Mouse (Mus musculus) cerebellum, adult 18-20 months (tissue): ENCODE measurements around the gene Wasf2.
A peak's percentile ranks its signal among the peaks of the same experiment; 100 is the strongest.

Source experiments
- DNase-seq, 2 experiments: peaks; one replicate each; pipeline ENCODE4 v3.0.0; 2021

Wasf2 gene

DNA sequence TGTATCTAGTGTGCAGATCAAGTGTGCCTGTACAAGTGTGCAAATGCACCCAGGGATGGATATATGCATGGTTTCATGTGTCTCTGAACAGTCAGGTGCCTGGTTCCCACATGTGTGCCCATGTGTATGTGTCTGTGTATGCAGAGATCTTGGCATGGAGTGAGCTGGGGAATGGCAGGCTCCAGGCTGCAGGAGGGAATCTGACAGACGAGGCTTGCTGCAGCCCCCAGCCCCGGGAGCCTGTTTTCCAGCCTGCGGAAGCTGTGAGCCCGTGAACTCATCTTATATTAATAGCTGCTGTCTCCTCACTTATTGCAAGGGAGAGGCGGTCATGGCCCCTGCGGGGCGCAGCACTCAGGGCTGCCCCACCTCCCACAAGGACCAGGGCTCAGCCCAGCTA, 74.1 kb downstream of the Wasf2 start:
- no peak for DNase-seq

DNA sequence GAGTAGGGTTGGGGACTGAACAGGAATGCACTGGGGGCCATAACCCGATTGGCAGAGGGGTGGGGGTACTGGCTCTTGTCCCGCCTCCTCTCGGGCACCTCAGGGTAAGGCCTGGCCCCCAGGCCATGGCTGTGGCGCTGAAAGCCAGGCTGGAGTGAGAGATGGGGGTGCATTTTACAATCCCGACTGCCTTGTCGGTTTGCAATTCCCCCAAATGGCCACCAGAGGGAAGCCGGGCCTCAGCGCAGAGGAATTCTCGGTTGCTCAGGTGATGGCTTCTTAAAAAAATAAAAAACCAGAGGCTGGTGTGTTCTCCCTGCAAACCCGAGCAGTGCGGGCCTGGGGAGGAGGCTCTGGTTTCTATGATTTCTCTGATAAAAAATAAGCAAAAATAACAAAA, 79.1 kb downstream of the Wasf2 start:
- peak; percentile 73 to 76 for DNase-seq

DNA sequence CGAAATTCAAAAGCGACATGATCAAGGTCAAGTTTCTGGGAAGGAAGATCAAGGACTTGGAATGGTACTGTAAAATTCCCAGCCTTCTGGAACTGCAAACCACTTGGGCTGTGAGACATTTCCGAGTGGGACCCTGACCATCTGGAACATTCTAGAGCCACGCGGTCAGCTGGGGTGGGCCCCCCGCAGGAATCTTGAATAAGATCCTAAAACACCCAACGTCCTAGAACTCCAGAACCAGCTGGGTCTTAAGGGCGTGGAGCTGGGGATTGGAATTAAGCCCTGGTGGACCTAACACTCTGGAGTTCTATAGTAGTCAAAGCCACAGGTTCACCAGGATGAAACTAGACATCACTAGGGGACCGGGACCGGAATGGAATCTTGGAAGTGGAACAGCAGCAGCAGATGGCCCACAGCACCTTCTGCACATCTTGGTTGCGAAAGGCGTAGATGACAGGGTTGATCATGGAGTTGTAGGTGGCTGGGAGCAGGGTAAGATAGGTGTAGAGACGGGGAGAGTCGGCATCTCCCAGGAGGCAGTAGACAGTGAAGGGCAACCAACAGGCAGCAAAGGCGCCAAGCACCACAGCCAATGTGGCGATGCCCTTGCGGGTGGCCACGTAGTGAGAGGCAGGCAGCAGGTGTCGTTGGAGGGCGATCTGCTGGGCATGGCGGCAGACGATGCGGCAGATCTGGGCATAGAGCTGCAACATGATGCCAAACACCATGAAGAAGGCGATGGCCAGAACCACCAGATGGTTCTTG, 79.9 kb downstream of the Wasf2 start:
- DNase-seq, result peak in 1 of 2 experiments; percentile 23

DNA sequence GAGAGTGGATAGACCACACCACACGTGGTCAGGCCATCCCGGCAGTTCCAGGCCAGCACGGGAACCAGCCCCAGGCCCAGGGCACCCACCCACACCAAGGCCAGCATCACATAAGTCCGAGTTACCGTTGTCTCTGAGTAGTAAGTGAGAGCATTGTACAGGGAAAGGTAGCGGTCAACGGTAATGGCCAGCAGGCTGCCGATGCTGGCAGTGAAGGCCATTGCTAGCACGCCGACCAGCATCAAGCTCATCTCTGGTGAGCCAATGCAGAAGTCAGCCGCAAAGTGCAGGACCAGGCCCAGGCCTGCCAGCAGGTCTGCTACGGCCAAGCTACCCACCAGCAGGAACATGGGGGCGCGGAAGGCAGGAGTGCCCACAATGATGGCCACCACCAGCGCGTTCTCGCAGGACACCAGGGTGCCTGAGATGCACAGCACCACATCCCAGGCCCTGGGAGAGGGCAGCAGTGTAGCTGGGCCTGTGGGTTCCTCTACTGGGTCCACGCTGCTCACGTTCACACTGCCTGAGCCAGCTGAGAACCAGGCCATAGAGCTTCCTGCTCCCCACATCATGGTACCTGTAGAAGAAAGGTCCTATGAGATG, 80.6 kb downstream of the Wasf2 start:
- peak in 1 of 2 experiments; percentile 10 for DNase-seq

DNA sequence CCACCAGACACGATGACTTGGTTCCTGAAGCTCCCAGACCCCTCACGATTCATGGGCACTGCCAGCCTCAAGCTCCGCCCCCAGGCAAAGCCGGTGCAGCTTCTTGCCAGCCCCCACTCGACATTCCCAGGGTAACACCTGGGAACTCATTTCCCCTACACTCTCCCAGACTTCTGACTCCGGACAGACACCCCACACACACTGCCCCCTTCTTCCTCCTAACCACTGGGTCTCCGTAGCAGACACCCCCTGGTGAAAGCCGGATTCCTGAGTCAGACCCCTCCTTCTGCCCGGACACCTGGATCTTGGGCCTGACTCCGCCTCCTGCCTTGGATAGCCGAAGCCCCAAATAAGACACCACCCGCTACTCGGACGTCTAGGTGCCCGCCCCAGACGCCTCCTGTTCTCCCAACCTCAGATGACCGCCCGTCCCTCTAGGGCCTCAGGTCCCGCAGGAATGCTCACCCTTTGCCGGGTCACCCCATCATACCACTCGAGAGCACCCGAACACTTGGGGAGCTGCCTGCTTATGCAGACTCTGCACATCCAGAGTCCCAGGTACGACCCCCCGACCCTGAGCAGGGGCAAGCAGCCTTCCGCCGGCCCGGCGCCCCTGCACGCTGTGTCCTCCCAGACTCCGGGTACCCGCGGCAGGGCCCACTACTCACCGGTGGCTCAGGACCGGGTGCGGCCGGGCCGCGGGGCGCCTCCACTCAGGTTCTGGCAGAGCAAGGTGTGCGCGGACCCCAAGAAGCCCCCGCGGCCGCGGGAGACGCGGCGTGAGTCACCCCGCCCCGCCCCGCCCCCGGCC, 81.7 kb downstream of the Wasf2 start, which contains the start of the genes Cd164l2 and Gpr3:
TSS of gene Cd164l2 (plus strand) at position 381 of the 811 bp plus-strand sequence.
TSS of gene Gpr3 (minus strand) at position 786 of the 811 bp plus-strand sequence.
- peak in 1 of 2 experiments; percentile 31 for DNase-seq

DNA sequence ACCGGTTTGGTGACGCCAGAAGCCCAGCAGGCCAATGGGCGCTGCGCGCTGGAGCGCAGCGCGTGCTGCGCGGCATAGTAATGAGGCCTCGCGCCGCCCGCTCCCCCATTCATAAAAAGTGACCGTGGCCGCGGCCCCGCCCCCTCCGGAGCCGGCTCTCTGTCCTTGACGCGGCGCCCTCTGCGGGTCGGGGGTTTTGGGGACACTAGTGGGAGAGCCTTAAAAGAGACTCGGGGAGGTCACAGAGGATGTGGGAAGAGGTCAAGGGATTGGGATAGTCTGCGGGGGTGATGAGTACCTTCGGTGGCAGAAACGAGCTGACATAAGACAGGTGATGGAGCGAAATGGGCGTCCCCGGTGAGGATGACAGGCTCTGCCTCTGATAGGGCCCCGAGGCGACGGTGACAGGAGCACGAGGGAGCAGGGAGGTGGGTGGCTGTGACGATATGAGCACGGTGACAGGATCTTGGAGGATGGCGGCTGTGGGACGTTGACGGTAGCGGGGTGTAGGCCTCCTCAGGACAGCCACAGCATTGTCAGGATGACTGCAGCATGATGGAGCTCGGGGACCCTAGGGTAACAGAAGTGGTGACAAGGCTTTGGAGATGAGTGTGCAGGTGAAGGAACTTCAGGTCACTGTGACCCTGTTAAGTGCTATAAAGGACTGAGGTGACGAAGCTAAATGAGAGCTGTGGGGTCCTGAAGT, 82.4 kb downstream of the Wasf2 start:
- DNase-seq, result peak; percentile 84 to 87

DNA sequence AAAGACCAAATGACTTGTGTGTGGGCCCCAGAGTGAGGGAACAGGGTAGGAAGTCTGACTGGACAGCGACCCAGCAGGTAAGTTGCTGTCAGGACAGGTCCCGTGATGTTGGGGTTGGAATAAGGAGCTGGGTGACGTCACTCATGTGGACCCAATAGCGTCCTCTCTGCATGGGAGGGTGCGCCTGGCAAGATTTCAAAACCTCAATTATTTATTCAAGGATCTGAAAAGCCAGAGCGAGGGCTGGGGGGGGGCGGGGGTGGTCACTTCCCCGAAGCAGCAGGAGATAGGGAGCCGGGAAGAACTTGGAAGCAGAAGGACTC, 82.9 kb downstream of the Wasf2 start:
- DNase-seq, result peak; percentile 59 to 64

DNA sequence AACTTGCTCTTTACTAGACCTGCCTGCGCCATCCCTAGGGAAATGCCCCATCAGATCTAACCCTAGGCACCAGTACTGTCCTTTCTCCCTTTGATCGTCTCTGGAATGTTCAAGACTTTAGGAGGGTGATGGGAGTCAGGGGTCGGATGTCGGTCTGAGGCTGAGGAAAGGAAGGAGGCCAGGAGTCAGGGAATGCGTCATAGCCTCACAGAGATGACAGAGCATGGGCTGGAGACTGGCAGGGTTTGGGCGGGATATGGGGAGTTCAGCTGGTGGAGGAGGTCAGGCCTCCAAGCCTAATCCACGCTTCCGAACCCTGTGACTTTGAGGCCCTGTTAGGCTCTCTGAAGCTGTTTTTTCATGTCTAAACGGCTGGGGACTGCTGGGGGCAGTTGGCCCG, 83.4 kb downstream of the Wasf2 start:
- DNase-seq, result no peak

DNA sequence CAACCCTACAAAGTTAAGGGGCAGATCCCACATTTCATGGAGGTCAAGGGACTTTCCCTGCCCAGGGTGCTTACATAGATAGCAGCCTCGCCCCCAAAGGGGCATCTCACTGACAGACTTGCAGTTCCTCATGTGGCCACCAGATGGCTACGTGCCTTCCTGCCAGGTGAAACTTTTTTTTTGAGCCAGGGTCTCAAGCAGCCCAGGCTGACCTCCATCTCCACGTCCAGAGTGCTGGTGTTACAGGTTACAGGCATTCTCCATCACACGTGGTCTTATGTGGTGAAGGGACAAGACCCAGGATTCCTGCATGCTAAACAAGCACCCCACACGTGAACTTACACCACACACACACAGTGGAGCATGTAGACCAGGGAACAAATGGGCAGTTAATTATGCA, 87.3 kb downstream of the Wasf2 start:
- peak; percentile 66 to 74 for DNase-seq

DNA sequence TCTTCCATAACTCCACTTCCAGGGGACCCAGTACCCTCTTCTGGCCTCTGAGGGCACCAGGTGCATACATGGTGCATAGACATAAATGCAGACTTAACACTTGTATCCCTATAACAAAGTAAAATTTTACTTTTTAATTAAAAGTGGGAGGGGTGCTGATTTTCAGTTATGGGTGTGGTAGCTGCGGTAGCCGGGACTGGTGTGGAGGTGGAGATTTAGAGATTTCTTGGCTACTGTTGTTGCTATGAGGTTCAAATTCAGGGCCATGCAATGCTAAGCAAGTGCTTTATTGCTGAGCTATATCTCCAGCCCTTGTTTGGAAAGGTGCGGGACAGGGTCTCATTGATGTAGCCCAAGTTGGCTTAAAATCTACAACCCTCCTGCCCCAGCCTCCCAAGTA, 88.4 kb downstream of the Wasf2 start:
- DNase-seq, result no peak

DNA sequence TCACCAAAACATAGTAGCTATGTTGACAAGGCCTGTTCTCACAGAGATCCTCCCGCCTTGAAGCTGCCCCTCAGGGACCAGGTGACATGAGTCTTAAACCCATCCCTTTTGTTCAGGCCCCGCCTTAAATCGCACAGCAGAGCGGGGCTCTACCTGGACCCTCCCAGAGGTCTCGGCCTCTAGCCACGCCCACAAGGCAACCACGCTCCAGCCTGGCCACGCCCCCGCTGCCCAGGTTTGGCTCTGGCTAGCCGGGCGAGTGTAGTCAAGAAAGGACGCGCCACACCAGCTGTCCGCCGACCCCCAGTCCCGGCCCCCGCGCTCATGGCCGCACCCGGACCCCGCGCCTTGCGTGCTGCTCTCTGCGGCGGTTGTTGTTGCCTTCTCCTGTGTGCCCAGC, 90.4 kb downstream of the Wasf2 start:
- no peak for DNase-seq

DNA sequence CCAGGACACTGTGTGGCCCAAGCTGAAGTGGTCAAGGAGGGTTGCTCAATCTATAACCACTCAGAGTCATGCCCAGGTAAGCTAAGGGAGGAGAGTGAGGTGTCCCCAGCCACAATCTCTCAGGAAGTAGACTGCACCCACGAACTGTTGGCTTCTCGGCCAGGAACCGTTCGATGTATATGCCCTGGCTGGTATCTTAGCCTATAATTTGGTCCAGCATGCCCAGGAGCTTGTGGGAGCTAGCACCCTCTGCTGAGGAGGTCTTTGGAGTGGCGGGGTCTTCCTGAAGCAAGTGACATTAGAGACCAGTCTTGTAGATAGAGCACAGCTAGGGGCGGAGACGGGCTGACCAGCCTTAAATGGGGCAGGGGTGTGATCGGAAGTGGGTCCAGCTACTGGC, 91.4 kb downstream of the Wasf2 start:
- DNase-seq, result no peak

DNA sequence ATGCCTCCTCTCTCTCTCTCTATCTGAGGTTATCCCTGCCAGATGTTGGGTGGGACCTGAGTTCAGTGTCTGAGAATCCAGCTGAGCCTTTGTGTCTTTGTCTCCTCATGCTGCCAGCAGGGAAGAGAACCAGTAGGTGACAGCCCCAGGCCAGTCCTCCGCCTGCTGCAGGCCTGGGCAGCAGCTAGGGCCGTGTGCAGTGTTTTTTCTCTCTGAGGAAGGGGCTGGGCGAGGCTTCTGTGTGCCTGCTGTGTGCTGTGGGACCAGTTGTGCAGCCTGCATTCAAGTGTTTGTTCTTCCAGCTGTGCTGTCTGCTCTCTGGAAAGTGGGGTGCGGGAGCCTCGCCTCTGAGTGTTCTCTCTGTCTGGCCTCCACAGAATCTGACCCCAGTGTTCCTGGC, 93.6 kb downstream of the Wasf2 start:
- no peak for DNase-seq

DNA sequence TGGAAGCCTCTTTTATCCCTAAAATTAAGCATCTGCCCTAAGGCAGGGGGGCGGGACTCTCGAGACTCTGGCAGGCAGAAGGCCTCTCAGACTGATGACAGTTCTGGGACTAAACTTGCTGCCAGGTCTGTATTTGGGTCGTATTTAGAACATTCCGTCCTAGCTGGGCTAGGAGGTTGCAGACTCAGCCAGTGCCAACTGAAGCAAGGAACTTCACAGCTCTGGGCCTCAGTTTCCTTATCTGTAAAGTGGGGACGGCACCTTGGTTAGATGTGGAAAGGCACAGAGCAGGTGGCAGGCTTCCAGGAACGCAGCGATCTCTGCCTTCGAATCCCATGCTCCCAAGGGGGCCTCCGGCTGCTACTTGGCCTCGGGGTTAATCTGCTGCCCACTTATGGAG, 95.8 kb downstream of the Wasf2 start:
- DNase-seq, result no peak

DNA sequence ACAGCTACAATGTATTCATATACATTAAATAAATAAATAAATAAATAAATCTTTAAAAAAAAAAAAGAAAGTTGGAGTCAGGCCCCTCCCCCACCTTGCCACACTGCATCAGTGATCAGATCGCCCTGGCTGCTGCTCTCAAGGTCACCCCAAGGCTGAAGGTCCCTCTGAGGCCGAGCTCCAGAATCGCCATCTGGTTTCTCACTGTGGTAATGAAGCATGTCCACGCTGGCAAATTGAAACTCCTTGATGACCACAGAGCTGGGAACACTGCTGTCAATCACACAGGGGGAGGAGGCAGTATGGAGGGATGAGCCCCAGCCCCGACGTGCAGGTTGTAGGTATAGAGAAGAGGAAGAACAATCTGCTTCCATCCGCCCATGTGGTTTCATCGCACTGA, 97.3 kb downstream of the Wasf2 start:
- no peak for DNase-seq

DNA sequence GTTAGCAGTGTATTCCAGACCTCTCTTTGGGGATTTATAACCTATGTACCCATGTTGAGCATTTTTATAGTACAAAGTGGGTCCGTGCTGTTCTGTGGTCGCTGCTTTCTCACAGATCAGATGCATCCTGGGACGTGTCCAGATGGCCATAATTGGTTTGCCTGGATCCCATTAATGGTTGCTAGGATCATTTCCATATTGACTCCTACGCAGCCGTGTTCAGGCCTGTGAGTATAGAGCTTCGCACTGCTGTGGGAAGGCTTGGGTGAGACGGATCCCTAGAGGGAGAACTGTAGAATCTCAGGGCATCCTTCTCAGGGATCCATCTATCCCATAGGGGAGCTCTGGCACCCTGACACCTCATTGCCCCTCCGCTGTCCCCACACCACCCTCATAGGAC, 99.3 kb downstream of the Wasf2 start:
- DNase-seq, result no peak

DNA sequence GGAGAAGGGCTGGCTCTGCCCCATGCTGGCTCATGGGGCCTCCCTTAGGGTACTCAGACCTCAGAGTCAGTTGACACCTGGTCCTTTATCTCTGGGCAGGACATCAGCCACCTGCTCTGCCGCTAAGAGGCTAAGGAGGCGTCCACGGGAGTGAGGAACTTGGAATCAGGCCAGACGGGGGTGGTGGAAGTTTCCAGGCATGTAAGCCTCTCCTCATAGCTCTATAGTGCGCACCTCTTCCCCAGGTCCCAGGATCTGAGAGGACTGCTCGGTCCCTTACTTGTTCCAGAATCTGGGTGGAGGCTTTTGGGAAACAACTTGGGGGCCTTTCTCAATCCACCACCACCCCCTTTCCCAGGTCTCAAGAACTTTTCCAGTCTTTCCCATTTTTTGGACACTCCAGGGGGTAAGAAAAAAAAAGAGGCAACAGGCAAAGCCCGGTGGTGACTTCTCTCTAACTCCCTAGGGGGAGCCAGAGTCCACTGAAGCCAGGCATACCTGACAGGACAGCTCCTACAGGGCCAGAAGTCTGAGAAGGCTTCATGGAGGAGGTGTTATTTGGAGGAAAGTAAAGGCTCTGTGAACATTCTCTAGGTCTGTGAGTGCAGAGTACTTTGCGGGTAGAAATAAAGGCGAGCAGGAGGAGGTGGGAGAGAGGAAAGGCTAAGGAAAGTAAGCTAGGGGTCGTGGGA, 103.1 kb downstream of the Wasf2 start:
- DNase-seq, result peak in 1 of 2 experiments; percentile 38

DNA sequence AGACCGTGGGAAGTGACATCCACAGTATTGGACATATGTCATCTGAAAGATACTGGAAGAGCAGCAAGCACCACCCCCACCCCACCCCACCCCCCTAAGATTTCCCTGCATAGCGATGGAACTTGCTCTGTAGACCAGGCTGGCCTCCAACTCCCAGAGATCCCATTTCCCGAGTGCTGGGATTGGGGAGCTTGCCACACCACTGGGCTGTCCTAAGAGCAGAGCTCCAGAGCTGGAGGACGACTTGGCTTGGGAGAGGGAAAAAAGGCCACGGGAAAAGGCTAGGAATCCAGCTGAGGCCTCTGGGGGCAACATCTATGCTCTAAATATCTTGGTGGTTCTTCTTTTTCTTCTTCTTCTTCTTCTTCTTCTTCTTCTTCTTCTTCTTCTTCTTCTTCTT, 104.5 kb downstream of the Wasf2 start:
- no peak for DNase-seq

DNA sequence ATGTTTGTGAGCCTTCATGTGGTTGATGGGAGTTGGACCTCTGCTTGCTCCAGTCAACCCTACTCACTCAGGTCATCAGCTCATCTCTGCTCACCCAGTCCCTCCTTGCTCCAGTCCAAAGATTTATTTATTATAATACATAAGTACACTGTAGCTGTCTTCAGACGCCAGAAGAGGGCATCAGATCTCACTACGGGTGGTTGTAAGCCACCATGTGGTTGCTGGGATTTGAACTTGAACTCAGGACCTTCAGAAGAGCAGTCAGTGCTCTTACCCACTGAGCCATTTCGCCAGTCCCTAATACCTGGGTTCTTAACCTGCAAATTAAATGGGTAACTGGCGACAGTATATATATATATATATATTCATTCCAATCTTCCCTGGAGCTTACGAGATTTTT, 105.1 kb downstream of the Wasf2 start:
- DNase-seq, result no peak

DNA sequence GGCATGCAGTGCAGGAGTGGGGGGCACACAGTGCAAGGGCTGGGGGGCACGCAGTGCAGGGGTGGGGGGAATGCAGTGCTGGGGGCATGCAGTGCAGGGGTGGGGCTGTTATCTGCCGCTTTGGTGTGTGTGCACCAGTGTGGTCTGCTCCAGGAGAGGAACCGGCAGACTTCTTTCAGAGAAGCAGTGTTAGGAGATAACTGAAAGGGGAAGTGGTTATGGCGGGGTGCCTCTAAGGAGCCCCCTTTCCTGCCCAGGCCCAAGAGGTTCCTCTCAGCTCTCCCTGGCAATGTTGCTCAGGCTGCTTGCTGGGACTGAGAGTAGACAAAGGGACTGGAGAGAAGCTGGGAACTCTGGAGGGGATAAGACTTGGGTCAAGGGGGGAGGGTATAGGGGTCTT, 107.6 kb downstream of the Wasf2 start:
- no peak for DNase-seq

DNA sequence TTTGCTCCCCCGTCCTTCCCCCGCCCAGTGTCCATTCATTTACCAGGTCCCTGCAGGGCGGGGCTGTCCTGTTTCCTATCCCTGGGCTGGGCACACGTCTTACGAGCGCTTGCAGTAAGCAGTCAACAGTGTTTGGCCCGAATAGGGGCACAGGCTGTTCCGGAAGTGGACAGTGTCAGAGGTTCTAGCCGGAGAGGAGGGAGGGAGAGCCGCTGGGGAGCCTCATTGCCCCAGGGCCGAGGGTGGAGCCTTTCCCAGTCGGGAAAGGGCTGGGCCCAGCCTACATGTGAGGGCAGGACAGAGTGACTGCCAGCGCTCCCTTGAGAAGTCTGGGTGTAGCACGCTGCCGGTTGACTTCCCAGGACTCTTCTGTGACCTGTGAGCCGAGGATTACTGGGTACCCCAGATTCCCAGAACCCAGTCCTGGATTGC, 110.2 kb downstream of the Wasf2 start, which contains the start of gene Map3k6:
TSS of gene Map3k6 (plus strand) at position 329 of the 432 bp plus-strand sequence.
- DNase-seq, result peak; percentile 23 to 25
